Mouse (Mus musculus) layer of hippocampus, postnatal 36 days (tissue): ENCODE results near the gene Eif3k. TPM values are rescaled to one million over a fixed set of nuclear protein-coding genes. Genes with fewer than 3 reads are reported as not detected.
"Not testable (repeated sequence)": the region's sequence is repeated elsewhere in the genome, so short reads cannot be mapped to it uniquely, and the experiment has no call there.

ENCODE experiments used
- DNase-seq, 2 experiments: peaks; one replicate each; pipeline ENCODE4 v3.0.0; 2022
- total RNA-seq, 2 experiments: library from RNA; stranded (reverse); gene quantifications; 2 replicates each; pipeline ENCODE4 v1.2.3; 2021

The Eif3k gene
- total RNA-seq, 2 experiments from 2014 or later: 190 to 196 TPM

- no peak for DNase-seq
These were observed 3.5 kb upstream of the Eif3k start for GRCm38 (mm10) chr7:28985207-28985606.

DNA sequence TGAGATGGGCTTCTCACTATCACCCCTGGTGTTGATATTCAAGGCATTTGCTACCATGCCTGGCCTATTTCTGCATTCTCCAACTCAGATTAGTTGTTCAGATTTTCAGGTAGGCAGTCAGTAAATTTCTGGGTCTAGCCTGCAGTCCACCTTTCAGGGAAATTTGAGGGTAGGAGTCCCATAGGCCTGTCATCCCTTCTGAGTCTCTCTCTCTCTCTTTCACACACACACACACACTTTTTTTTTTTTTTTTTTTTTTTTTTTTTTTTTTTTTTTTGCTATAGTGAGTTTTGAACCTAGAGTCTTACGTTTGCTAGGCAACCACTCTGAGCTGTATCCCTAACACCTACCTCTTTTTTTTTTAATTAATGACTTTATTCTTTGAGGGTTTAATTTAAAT lies 2.8 kb upstream of the Eif3k start:
- no peak for DNase-seq

DNA sequence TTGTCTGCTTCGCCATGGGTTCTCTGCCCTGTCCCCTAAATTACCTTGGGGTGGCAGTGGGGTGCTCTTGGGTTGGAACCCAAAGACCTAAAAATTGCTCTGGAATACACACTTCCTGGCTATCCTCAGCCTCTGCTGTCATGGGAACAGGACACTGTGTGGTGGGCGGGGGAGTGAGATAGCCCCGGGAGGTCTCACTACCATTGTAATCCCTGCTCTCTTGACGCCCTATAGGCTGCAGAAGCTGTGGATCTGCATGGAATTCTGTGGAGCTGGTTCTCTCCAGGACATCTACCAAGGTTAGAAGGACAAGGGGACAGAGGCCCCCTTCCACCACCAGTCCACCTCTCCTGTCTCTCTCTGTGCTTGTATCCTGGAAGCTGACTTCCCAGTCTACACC lies 2.2 kb upstream of the Eif3k start:
- DNase-seq: no peak

- DNase-seq: no peak
These were observed 1.5 kb upstream of the Eif3k start for GRCm38 (mm10) chr7:28983141-28983564.

- DNase-seq: no peak
These were observed 780 bp upstream of the Eif3k start for GRCm38 (mm10) chr7:28982274-28983013.

DNA sequence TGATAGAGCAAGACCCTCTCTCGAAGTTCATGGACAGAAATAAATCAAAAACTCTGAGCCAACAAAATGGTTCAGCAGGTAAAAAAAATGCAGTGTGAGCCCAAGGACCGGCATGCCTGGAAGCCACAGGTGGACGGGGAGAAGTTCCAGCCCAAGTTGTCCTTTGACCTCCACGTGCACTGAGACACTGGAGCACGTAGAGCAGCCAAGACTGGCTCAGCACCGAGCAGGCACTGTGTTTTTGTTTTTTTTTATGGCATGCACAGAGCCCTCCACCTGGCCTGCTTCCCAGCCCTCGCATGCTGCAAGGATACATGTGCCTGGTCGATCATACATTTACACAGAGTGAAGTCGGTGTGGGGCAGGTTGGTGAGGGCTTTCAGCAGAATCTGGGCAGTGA lies 4.1 kb downstream of the Eif3k start:
- no peak for DNase-seq

DNA sequence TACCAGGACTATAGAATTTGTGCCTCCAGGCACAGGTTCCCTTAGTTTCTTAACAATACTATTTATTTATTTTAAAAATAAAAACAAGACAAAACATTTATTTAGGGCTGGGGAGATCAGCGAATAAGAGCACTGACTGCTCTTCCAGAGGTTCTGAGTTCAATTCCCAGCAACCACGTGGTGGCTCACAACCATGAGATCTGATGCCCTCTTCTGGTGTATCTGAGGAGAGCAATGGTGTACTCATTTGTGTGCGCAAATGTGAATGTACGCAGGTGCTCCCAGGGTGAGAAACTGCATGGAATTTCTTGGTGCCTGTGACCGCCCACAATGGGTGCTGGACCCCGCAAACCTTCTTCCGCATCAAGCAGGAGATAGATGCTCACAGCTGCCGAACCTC lies 8.6 kb downstream of the Eif3k start:
- DNase-seq: no peak

DNA sequence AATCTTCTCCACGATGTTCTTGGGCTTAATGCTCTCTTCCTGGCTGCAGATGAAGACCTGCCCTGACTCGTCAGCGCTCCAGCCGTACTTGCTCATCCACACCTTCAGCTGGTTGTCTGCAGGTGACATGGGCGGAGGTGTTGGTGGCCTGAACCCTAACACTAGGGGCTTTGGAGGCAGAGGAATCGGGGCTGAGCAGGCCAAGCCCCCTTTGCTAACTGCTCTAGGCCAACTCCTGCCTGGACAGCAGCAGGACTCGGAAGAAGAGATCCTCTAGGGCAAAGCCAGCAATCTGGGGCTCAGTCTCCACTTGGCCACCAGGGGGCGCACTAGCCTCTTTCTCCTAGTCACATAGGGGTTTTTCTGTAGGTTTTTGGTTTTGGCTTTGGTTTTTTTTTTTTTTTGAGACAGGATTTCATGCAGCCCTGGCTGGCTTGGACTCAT lies 9.1 kb downstream of the Eif3k start:
- peak; percentile 51 to 57 for DNase-seq

- DNase-seq: peak; percentile 47 to 53
These were observed 9.8 kb downstream of the Eif3k start for GRCm38 (mm10) chr7:28971770-28972269.

- no peak for DNase-seq
These were observed 10.6 kb downstream of the Eif3k start for GRCm38 (mm10) chr7:28971029-28971428.

- no peak for DNase-seq
These were observed 11.8 kb downstream of the Eif3k start for GRCm38 (mm10) chr7:28969672-28970394.

GRCm38 (mm10) chr7:28969271-28969670 lies 12.4 kb downstream of the Eif3k start:
- DNase-seq: no peak

GRCm38 (mm10) chr7:28968120-28968519 lies 13.5 kb downstream of the Eif3k start:
- not testable (repeated sequence) for DNase-seq

GRCm38 (mm10) chr7:28966751-28967505 lies 14.7 kb downstream of the Eif3k start:
- DNase-seq: no peak

- no peak for DNase-seq
These were observed 15.5 kb downstream of the Eif3k start for GRCm38 (mm10) chr7:28966181-28966580.

GRCm38 (mm10) chr7:28965346-28965840 lies 16.3 kb downstream of the Eif3k start:
- DNase-seq: no peak

- DNase-seq: no peak
These were observed 18.2 kb downstream of the Eif3k start for GRCm38 (mm10) chr7:28963399-28963923.

GRCm38 (mm10) chr7:28961927-28962670 lies 19.6 kb downstream of the Eif3k start, which contains the start of gene Actn4:
Actn4 (minus strand) TSS chr7:28962340.
- peak; percentile 98 to 99 for DNase-seq

DNA sequence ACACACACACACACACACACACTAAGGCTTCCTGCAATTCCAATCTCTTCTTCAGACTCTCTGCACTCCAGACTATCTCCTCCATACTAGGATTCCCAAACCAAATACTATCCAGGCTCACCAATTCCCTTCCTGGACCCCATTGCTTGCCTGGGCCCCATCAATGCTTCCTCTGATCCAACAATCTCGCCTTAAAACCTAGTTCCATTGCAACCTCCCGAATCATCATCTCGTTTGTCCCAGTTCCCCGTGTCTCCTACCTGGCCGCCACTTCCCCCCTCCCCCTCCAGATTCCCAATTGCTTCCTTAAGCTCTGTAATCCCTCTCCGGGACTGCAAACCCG lies 20.1 kb downstream of the Eif3k start:
- DNase-seq: no peak

GRCm38 (mm10) chr7:28960354-28961046 lies 21.2 kb downstream of the Eif3k start:
- DNase-seq: no peak

DNA sequence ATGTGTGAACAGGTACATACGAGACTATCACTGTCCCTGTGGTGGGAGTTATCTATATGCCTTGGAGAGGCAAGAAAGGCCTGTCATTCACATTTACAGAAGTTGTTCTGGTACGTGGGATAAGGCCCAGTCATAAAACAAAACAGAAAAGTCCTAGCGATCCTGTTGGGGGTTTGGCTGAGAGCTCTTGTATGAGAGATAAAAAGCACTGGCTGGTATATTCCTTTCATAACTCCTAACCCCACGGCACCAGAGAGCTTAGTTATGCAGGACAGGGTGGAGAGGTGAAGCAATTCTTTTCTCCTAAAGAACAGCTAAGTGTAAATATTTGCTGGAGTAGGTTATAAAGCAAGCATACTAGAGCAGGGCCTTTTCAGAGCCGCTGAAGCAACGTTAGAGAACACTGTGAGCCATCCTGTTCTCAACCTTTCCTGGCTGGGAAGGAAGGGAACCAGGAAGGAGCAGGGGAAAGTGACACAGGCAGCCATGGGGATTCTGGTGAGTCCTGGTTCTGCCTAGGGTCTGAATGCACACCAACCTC lies 22.1 kb downstream of the Eif3k start:
- no peak for DNase-seq
